Mouse (Mus musculus) hindbrain, embryonic 14.5 days (tissue): ENCODE results near the gene Tsen34. TPM values are rescaled to one million over a fixed set of nuclear protein-coding genes. Genes with fewer than 3 reads are reported as not detected.
A peak's percentile ranks its signal among the peaks of the same experiment; 100 is the strongest.

Source experiments
- ATAC-seq: fragments of 200-750 bp; cut with Nextera tagmentation; 2 replicates; pipeline ENCODE4 v1.8.0; 2017; ENCODE audit warnings: moderate number of reproducible peaks, mild to moderate bottlenecking, moderate TSS enrichment, moderate library complexity; ENCODE audit not compliant: low FRiP score
- DNase-seq: peaks from one replicate; pipeline ENCODE4 v3.0.0-alpha.2; 2015; ENCODE audit warnings: low spot score
- H3K27ac ChIP-seq: fragments of 300-500 bp; sonication (generic); 2 replicates; pipeline ENCODE4 v1.5.1; 2014; ENCODE audit warnings: mild to moderate bottlenecking, moderate library complexity
- H3K27me3 ChIP-seq: fragments of 300-500 bp; sonication (generic); 2 replicates; pipeline ENCODE4 v1.6.1; 2014; ENCODE audit warnings: mild to moderate bottlenecking, low read length, mixed read lengths; ENCODE audit not compliant: control insufficient read depth, insufficient read depth
- H3K36me3 ChIP-seq: fragments of 300-500 bp; sonication (generic); replicated peaks from 2 replicates; pipeline ENCODE4 v1.6.1; 2014; ENCODE audit not compliant: control insufficient read depth, insufficient read depth
- H3K4me1 ChIP-seq: fragments of 300-500 bp; sonication (generic); replicated peaks from 2 replicates; pipeline ENCODE4 v1.6.1; 2014; ENCODE audit warnings: antibody characterized with exemption, low read length, mixed read lengths; ENCODE audit not compliant: control insufficient read depth, insufficient read depth
- H3K4me2 ChIP-seq: fragments of 300-500 bp; sonication (generic); replicated peaks from 2 replicates; pipeline ENCODE4 v1.6.1; 2014; ENCODE audit warnings: mild to moderate bottlenecking, moderate library complexity
- H3K4me3 ChIP-seq: fragments of 300-500 bp; sonication (generic); replicated peaks from 2 replicates; pipeline ENCODE4 v1.5.1; 2014; ENCODE audit warnings: mild to moderate bottlenecking, low read length
- H3K9ac ChIP-seq: fragments of 300-500 bp; sonication (generic); 2 replicates; pipeline ENCODE4 v1.6.1; 2014
- H3K9me3 ChIP-seq: fragments of 300-500 bp; sonication (generic); 2 replicates; pipeline ENCODE4 v1.6.1; 2016; ENCODE audit warnings: low read length; ENCODE audit not compliant: control insufficient read depth
- WGBS: fragments of 180-500 bp; shearing (Covaris S2); extraction: QIAGEN DNeasy Blood & Tissue Kit; methylation state at CpG from one replicate; pipeline ENCODE4 v1.1.7; 2014; 5-methylcytosine and 5-hydroxymethylcytosine counted together
- polyA plus RNA-seq: library from polyadenylated mRNA; unstranded; fragments of >200 nt; fragmentation: Nextera tagmentation; extraction: Ambion mirVana; gene quantifications from 2 replicates; pipeline ENCODE4 v1.2.1, GENCODE M21; 2014

Tsen34 gene
- 263 and 275 TPM in 2 replicates for polyA plus RNA-seq

DNA sequence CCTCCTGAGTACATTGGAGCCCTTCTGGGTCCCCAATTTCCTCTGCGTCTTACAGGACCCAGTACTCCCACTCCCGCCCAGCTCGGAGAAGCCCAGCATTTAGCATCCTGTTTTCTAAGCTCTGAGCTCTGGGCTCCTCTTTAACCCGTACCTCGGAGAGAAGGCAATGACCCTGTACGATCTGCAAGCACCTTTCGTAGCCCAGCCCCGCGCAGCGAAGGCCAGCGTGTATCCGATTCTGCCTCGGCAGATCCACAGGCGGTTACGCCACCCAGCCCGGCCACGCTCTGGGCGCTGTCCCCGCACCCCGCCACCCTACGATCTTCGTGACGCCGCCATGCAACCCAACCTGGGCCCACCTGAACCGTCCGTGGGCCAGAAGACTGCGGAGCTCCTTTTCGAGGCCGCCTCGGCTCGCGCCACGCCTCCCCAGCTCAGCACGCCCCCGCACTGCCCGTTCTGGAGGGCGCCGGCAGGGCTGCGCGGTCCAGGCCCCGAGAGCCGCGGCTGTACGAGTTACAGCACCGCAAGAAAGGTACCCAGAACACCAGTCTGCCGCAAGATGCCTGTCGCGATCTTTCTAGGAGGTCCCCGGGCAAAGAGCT, at the start of gene Tsen34:
TSS of gene Tsen34 (plus strand) at position 482 of the 605 bp plus-strand sequence.
- Histone ChIP-seq H3K9ac (peak within 1 kb of the TSS; percentile 93), H3K4me1 (peaks cover 19% of the 10 kb centered on the region), H3K4me2 (peak within 1 kb of the TSS; percentile 88), H3K4me3 (peak within 1 kb of the TSS; percentile 88), H3K36me3 (peaks cover 40% of the 10 kb centered on the region), H3K27ac (peak within 1 kb of the TSS; percentile 93), H3K9me3 (no peaks in the 10 kb centered on the region), H3K27me3 (no peaks in the 10 kb centered on the region)
- no peak for DNase-seq
- under 1% methylated on average over 49 of the region's 49 CpGs for WGBS
- no peak; the same call in 1 of the 2 replicates for ATAC-seq

DNA sequence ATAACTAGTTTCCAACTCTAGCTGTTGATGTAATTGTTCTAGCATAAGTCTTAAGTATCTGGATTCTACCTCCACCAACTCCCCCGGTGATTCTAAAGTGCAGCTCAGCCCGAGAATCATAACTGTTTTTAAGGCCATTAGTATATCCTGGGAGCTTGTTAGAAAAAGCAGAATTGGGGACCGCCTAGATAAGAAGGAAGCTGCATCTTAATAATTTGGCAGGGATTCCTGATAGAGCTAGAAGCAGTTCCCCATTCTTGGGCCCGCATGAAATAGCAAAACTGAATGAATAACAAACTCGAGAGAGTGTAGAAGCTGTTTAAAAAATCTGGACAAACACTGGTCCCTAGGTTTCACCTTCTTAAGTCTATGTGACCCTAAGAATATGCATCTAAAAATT, 49.3 kb upstream of the Tsen34 start:
- 0 out of 2 replicates have a peak overlapping the region, but pooled peaks have one; percentile 9 for H3K9ac ChIP-seq
- H3K4me2 ChIP-seq, result no peak overlapping the region
- H3K27me3 ChIP-seq, result no peaks in the 10 kb centered on the region
- no peaks in the 10 kb centered on the region for H3K9me3 ChIP-seq
- no peak for ATAC-seq
- H3K4me1 ChIP-seq, result peaks cover 29% of the 10 kb centered on the region
- no peak overlapping the region for H3K4me3 ChIP-seq
- peaks cover 34% of the 10 kb centered on the region for H3K36me3 ChIP-seq
- no peak for DNase-seq
- H3K27ac ChIP-seq, result no peak overlapping the region
- WGBS, result 77% methylated on average over 5 of the region's 5 CpGs

- Histone ChIP-seq H3K36me3 (peaks cover 30% of the 10 kb centered on the region), H3K4me3 (peak overlapping the region; percentile 85), H3K4me1 (peaks cover 33% of the 10 kb centered on the region), H3K27ac (no peak overlapping the region), H3K9ac (0 out of 2 replicates have a peak overlapping the region, but pooled peaks have one; percentile 9), H3K9me3 (no peaks in the 10 kb centered on the region), H3K27me3 (no peaks in the 10 kb centered on the region), H3K4me2 (peak overlapping the region; percentile 52)
- no peak for DNase-seq
- WGBS, result 29% methylated on average over 9 of the region's 9 CpGs
- ATAC-seq, result no peak
Observed at GRCm38 (mm10) chr7:3643843-3644242, 48.8 kb upstream of the Tsen34 start.

DNA sequence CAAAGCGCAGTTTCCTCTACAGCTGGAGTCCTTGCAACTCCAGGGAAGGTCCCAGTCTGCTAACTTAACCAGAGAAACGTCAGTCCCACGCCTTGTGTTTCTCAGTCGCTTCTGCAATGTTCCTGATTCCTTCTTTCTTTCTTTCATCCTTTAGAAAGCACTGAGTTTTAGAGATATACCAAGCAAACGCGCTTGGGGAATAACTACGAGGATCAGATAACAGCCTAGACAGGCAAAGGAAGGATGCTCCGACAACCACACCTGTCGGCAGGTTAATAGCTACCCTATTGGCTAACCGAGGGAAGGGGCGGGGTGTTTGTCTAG, 48.4 kb upstream of the Tsen34 start:
- Histone ChIP-seq H3K9me3 (no peaks in the 10 kb centered on the region), H3K4me2 (peak overlapping the region; percentile 52), H3K4me3 (peak overlapping the region; percentile 85), H3K36me3 (peaks cover 26% of the 10 kb centered on the region), H3K27ac (no peak overlapping the region), H3K4me1 (peaks cover 35% of the 10 kb centered on the region), H3K27me3 (no peaks in the 10 kb centered on the region), H3K9ac (0 out of 2 replicates have a peak overlapping the region, but pooled peaks have one; percentile 9)
- DNase-seq, result no peak
- ATAC-seq, result no peak
- under 1% methylated on average over 11 of the region's 11 CpGs for WGBS

GRCm38 (mm10) chr7:3644672-3645487, 47.8 kb upstream of the Tsen34 start, which contains the start of gene Cnot3:
TSS of gene Cnot3 (plus strand) at chr7:3645268.
- under 1% methylated on average over 51 of the region's 58 CpGs for WGBS
- no peaks in the 10 kb centered on the region for H3K9me3 ChIP-seq
- H3K9ac ChIP-seq, result peak within 1 kb of the TSS; percentile 93
- peak within 1 kb of the TSS; percentile 75 for H3K4me2 ChIP-seq
- no peaks in the 10 kb centered on the region for H3K27me3 ChIP-seq
- H3K4me3 ChIP-seq, result peak within 1 kb of the TSS; percentile 85
- DNase-seq (peak; percentile 97), ATAC-seq (peak; percentile 98)
- H3K36me3 ChIP-seq, result peaks cover 20% of the 10 kb centered on the region
- peaks cover 35% of the 10 kb centered on the region for H3K4me1 ChIP-seq
- peak within 1 kb of the TSS; percentile 93 for H3K27ac ChIP-seq

GRCm38 (mm10) chr7:3645488-3646025, 47.1 kb upstream of the Tsen34 start:
- H3K27ac ChIP-seq, result peak overlapping the region; percentile 93
- under 1% methylated on average over 31 of the region's 58 CpGs for WGBS
- DNase-seq (peak; percentile 28), ATAC-seq (peak; percentile 5; the same call in 1 of the 2 replicates)
- peak overlapping the region; percentile 75 for H3K4me2 ChIP-seq
- peaks cover 35% of the 10 kb centered on the region for H3K4me1 ChIP-seq
- H3K4me3 ChIP-seq, result peak overlapping the region; percentile 85
- peak overlapping the region; percentile 93 for H3K9ac ChIP-seq
- peaks cover 19% of the 10 kb centered on the region for H3K36me3 ChIP-seq
- H3K27me3 ChIP-seq, result no peaks in the 10 kb centered on the region
- H3K9me3 ChIP-seq, result no peaks in the 10 kb centered on the region

GRCm38 (mm10) chr7:3646188-3646587, 46.5 kb upstream of the Tsen34 start:
- Histone ChIP-seq H3K9me3 (no peaks in the 10 kb centered on the region), H3K9ac (peak overlapping the region; percentile 93), H3K4me2 (peak overlapping the region; percentile 75), H3K4me1 (peaks cover 35% of the 10 kb centered on the region), H3K27ac (peak overlapping the region; percentile 93), H3K27me3 (no peaks in the 10 kb centered on the region), H3K4me3 (peak overlapping the region; percentile 85), H3K36me3 (peaks cover 19% of the 10 kb centered on the region)
- ATAC-seq, result no peak
- no peak for DNase-seq
- WGBS, result 23% methylated on average over 9 of the region's 9 CpGs

GRCm38 (mm10) chr7:3646641-3647040, 46.0 kb upstream of the Tsen34 start:
- peak overlapping the region; percentile 85 for H3K4me3 ChIP-seq
- no peaks in the 10 kb centered on the region for H3K9me3 ChIP-seq
- H3K9ac ChIP-seq, result peak overlapping the region; percentile 93
- H3K27ac ChIP-seq, result no peak overlapping the region
- H3K36me3 ChIP-seq, result peaks cover 19% of the 10 kb centered on the region
- peak overlapping the region; percentile 75 for H3K4me2 ChIP-seq
- DNase-seq (no peak), ATAC-seq (no peak)
- peaks cover 35% of the 10 kb centered on the region for H3K4me1 ChIP-seq
- 60% methylated on average over 4 of the region's 4 CpGs for WGBS
- no peaks in the 10 kb centered on the region for H3K27me3 ChIP-seq

GRCm38 (mm10) chr7:3656966-3657365, 35.7 kb upstream of the Tsen34 start:
- no peaks in the 10 kb centered on the region for H3K9me3 ChIP-seq
- H3K9ac ChIP-seq, result no peak overlapping the region
- H3K4me3 ChIP-seq, result no peak overlapping the region
- no peaks in the 10 kb centered on the region for H3K4me1 ChIP-seq
- peaks cover 100% of the 10 kb centered on the region for H3K36me3 ChIP-seq
- no peak overlapping the region for H3K4me2 ChIP-seq
- WGBS, result 94% methylated on average over 4 of the region's 4 CpGs
- no peak overlapping the region for H3K27ac ChIP-seq
- DNase-seq (no peak), ATAC-seq (no peak)
- H3K27me3 ChIP-seq, result no peaks in the 10 kb centered on the region
